Mouse (Mus musculus) liver, postnatal 0 days (tissue): ENCODE data around the gene Drosha. TPM values are rescaled to one million over a fixed set of nuclear protein-coding genes. Genes with fewer than 3 reads are reported as not detected.

ENCODE experiments used
- ATAC-seq: fragments of 200-750 bp; cut with Nextera tagmentation; 2 replicates; pipeline ENCODE4 v1.8.0; 2017; ENCODE audit warnings: mild to moderate bottlenecking, moderate library complexity
- DNase-seq: peaks from one replicate; pipeline ENCODE4 v3.0.0-alpha.2; 2016
- H3K27ac ChIP-seq: fragments of 300-500 bp; sonication (generic); 2 replicates; pipeline ENCODE4 v1.5.1; 2014; ENCODE audit warnings: antibody characterized with exemption, moderate library complexity, mild to moderate bottlenecking, low read depth
- H3K27me3 ChIP-seq: fragments of 300-500 bp; sonication (generic); 2 replicates; pipeline ENCODE4 v1.6.1; 2014; ENCODE audit warnings: low read length, control low read depth, mixed read lengths; ENCODE audit not compliant: insufficient read depth
- H3K36me3 ChIP-seq: fragments of 300-500 bp; sonication (generic); replicated peaks from 2 replicates; pipeline ENCODE4 v1.6.1; 2014; ENCODE audit warnings: mild to moderate bottlenecking, control low read depth, low read length, moderate library complexity, mixed read lengths; ENCODE audit not compliant: insufficient read depth
- H3K4me1 ChIP-seq: fragments of 300-500 bp; sonication (generic); 2 replicates; pipeline ENCODE4 v1.6.1; 2014; ENCODE audit warnings: antibody characterized with exemption, mild to moderate bottlenecking, control low read depth; ENCODE audit not compliant: insufficient read depth
- H3K4me2 ChIP-seq: fragments of 300-500 bp; sonication (generic); 2 replicates; pipeline ENCODE4 v1.6.1; 2014; ENCODE audit warnings: low read depth, mild to moderate bottlenecking, low read length, moderate library complexity, mixed read lengths
- H3K4me3 ChIP-seq: fragments of 300-500 bp; sonication (generic); 2 replicates; pipeline ENCODE4 v1.5.1; 2014; ENCODE audit warnings: low read depth, low read length
- H3K9ac ChIP-seq: fragments of 300-500 bp; sonication (generic); replicated peaks from 2 replicates; pipeline ENCODE4 v1.6.1; 2014; ENCODE audit warnings: mild to moderate bottlenecking, moderate library complexity
- H3K9me3 ChIP-seq: fragments of 300-500 bp; sonication (generic); 2 replicates; pipeline ENCODE4 v1.6.1; 2016; ENCODE audit warnings: mild to moderate bottlenecking, control low read depth, low read length, mixed read lengths
- CTCF ChIP-seq: sonication (generic); IDR thresholded peaks from 2 replicates; pipeline ENCODE4 v1.5.1; 2016; ENCODE audit warnings: antibody characterized with exemption, low read depth
- EP300 ChIP-seq: IDR thresholded peaks from 2 replicates; pipeline ENCODE4 v1.6.1; 2016; ENCODE audit warnings: antibody characterized with exemption, low read depth, mild to moderate bottlenecking
- WGBS: fragments of 180-500 bp; shearing (Covaris S2); extraction: QIAGEN DNeasy Blood & Tissue Kit; methylation state at CpG from one replicate; pipeline ENCODE4 v1.1.7; 2014; ENCODE audit not compliant: insufficient replicate concordance; 5-methylcytosine and 5-hydroxymethylcytosine counted together
- polyA plus RNA-seq: library from polyadenylated mRNA; unstranded; fragments of >200 nt; fragmentation: Nextera tagmentation; extraction: Ambion mirVana; gene quantifications from 2 replicates; pipeline ENCODE4 v1.2.1, GENCODE M21; 2015

Gene Drosha
- polyA plus RNA-seq = 4.5 and 5.2 TPM in 2 replicates

GRCm38 (mm10) chr15:12824197-12824952 is at the start of gene Drosha, which contains the start of gene 6030458C11Rik:
Gene Drosha (plus strand): TSS chr15:12824815.
Gene 6030458C11Rik (minus strand): TSS chr15:12824649.
- TF ChIP-seq EP300 (peak; percentile 44; the same call in 1 of the 2 replicates), CTCF (no peak)

GRCm38 (mm10) chr15:12781296-12781695 is 43.3 kb upstream of the Drosha start:
- H3K9me3 ChIP-seq = no peaks in the 10 kb centered on the region
- no peak overlapping the region for H3K4me3 ChIP-seq
- no peaks in the 10 kb centered on the region for H3K36me3 ChIP-seq
- no peaks in the 10 kb centered on the region for H3K4me1 ChIP-seq
- no peak for ATAC-seq
- no peak overlapping the region for H3K4me2 ChIP-seq
- TF ChIP-seq EP300 (no peak), CTCF (no peak)
- no peak overlapping the region for H3K9ac ChIP-seq
- 63% methylated on average over 6 of the region's 6 CpGs for WGBS
- H3K27me3 ChIP-seq = no peaks in the 10 kb centered on the region
- DNase-seq = no peak
- no peak overlapping the region for H3K27ac ChIP-seq

More at GRCm38 (mm10) chr15:12824197-12824952, at the start of gene Drosha, which contains the start of gene 6030458C11Rik:
- ATAC-seq = peak; percentile 99
- H3K36me3 ChIP-seq = peaks cover 26% of the 10 kb centered on the region
- peak; percentile 96 for DNase-seq
- peak within 1 kb of the TSS; percentile 86 for H3K27ac ChIP-seq
- H3K27me3 ChIP-seq = no peaks in the 10 kb centered on the region
- peak within 1 kb of the TSS; percentile 95 for H3K9ac ChIP-seq
- no peaks in the 10 kb centered on the region for H3K9me3 ChIP-seq
- H3K4me1 ChIP-seq = peaks cover 27% of the 10 kb centered on the region
- H3K4me2 ChIP-seq = peak within 1 kb of the TSS; percentile 86
- 1% methylated on average over 67 of the region's 67 CpGs for WGBS
- H3K4me3 ChIP-seq = peak within 1 kb of the TSS; percentile 95

GRCm38 (mm10) chr15:12781729-12782326 is 42.8 kb upstream of the Drosha start:
- Histone ChIP-seq H3K9me3 (no peaks in the 10 kb centered on the region), H3K4me1 (no peaks in the 10 kb centered on the region), H3K4me2 (no peak overlapping the region), H3K27me3 (no peaks in the 10 kb centered on the region), H3K27ac (no peak overlapping the region), H3K4me3 (no peak overlapping the region), H3K9ac (no peak overlapping the region), H3K36me3 (no peaks in the 10 kb centered on the region)
- DNase-seq = no peak
- 66% methylated on average over 13 of the region's 16 CpGs for WGBS
- TF ChIP-seq CTCF (no peak), EP300 (no peak)
- ATAC-seq = no peak

- Histone ChIP-seq H3K4me3 (no peak overlapping the region), H3K4me1 (no peaks in the 10 kb centered on the region), H3K27me3 (no peaks in the 10 kb centered on the region), H3K27ac (no peak overlapping the region), H3K36me3 (no peaks in the 10 kb centered on the region), H3K4me2 (no peak overlapping the region), H3K9ac (no peak overlapping the region), H3K9me3 (no peaks in the 10 kb centered on the region)
- ATAC-seq (no peak), DNase-seq (no peak)
- no peak for TF ChIP-seq EP300
- no peak for TF ChIP-seq CTCF
- 67% methylated on average over 5 of the region's 5 CpGs for WGBS
Observed at GRCm38 (mm10) chr15:12788536-12788935, 36.1 kb upstream of the Drosha start.

GRCm38 (mm10) chr15:12789406-12789867 is 35.2 kb upstream of the Drosha start:
- H3K27me3 ChIP-seq = no peaks in the 10 kb centered on the region
- DNase-seq = no peak
- H3K4me2 ChIP-seq = 0 out of 2 replicates have a peak overlapping the region, but pooled peaks have one; percentile 9
- TF ChIP-seq CTCF (no peak), EP300 (no peak)
- H3K4me1 ChIP-seq = no peaks in the 10 kb centered on the region
- H3K9me3 ChIP-seq = no peaks in the 10 kb centered on the region
- no peak overlapping the region for H3K27ac ChIP-seq
- H3K36me3 ChIP-seq = no peaks in the 10 kb centered on the region
- ATAC-seq = no peak
- H3K9ac ChIP-seq = no peak overlapping the region
- WGBS = 36% methylated on average over 10 of the region's 10 CpGs
- H3K4me3 ChIP-seq = no peak overlapping the region

GRCm38 (mm10) chr15:12794311-12794710 is 30.3 kb upstream of the Drosha start:
- 72% methylated on average over 6 of the region's 6 CpGs for WGBS
- H3K9ac ChIP-seq = no peak overlapping the region
- no peak for ATAC-seq

More at GRCm38 (mm10) chr15:12794311-12794710, 30.3 kb upstream of the Drosha start:
- Histone ChIP-seq H3K4me3 (no peak overlapping the region), H3K27ac (no peak overlapping the region), H3K4me1 (no peaks in the 10 kb centered on the region), H3K36me3 (no peaks in the 10 kb centered on the region), H3K9me3 (no peaks in the 10 kb centered on the region), H3K4me2 (no peak overlapping the region), H3K27me3 (no peaks in the 10 kb centered on the region)
- TF ChIP-seq EP300 = no peak
- TF ChIP-seq CTCF = no peak
- DNase-seq = no peak
